In the genomic region with DNA sequence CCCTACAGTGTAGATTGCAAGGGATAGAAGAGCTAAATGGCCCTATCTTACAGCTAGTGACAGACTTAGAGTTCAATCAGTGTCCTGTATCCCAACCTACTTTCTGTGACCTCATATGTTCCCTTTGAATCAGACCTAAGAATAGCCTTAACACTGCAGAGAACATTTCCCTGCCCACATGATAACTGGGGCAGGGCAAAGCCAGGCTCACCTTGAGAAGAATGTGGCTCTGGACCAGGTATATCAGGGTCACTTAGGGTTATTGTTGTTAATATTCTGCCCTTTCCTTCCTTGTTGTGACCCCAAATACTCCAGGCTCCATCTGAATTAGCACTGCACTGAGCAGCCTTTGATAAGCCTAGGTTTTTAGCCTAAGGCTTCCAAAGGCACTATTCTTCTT, we compare ENCODE assay signal across 29 mouse cellular contexts.
DNase-seq lines count a peak whose midpoint lies in the region; ATAC-seq and TF ChIP-seq lines count a peak whose summit lies in the region.
"Had no signal": no experiment of that assay in that cellular context is flagged by ENCODE, and none has a peak within 500 bp of the region (broad histone marks: within the 10 kb centered on the region; RNA-seq: fewer than 3 reads in every experiment).

No protein-coding gene starts in this region.

- no peaks in the 10 kb centered on the region for H3K9me3 ChIP-seq in kidney, embryonic 15.5 days (replicated peaks)
- H3K9me3 ChIP-seq: embryonic facial prominence, embryonic 12.5 days; hindbrain, embryonic 15.5 days; liver, embryonic 13.5 days; midbrain, embryonic 12.5 days had no signal

- H3K9ac ChIP-seq in kidney, embryonic 15.5 days = no peak overlapping the region
- H3K9ac ChIP-seq: embryonic facial prominence, embryonic 12.5 days; hindbrain, embryonic 15.5 days; liver, embryonic 13.5 days; midbrain, embryonic 12.5 days; neural tube, embryonic 13.5 days had no signal

- no peak overlapping the region for H3K4me3 ChIP-seq in gastrocnemius, adult 2 months
- H3K4me3 ChIP-seq in kidney, embryonic 15.5 days (replicated peaks) = no peak overlapping the region
- H3K4me3 ChIP-seq: embryonic facial prominence, embryonic 12.5 days; hindbrain, embryonic 15.5 days; liver, embryonic 13.5 days; megakaryocyte, embryonic 14.5 days; midbrain, embryonic 12.5 days; myocyte; neural tube, embryonic 13.5 days had no signal

- H3K36me3 ChIP-seq in kidney, embryonic 15.5 days = no peaks in the 10 kb centered on the region
- H3K36me3 ChIP-seq: embryonic facial prominence, embryonic 12.5 days; hindbrain, embryonic 15.5 days; liver, embryonic 13.5 days; midbrain, embryonic 12.5 days; neural tube, embryonic 13.5 days had no signal

- intact Hi-C loops in gastrocnemius, adult 2 months (cut with DNase I) = loop anchor here (10.0 kb wide), 2 partner anchors 409 to 739 kb away; no protein-coding TSS in a partner anchor
- intact Hi-C loops in gastrocnemius, postnatal 36 days (cut with DNase I) = no loop called here

- no peaks in the 10 kb centered on the region for H3K27me3 ChIP-seq in kidney, embryonic 15.5 days
- H3K27me3 ChIP-seq: embryonic facial prominence, embryonic 12.5 days; hindbrain, embryonic 15.5 days; liver, embryonic 13.5 days; megakaryocyte, embryonic 14.5 days; midbrain, embryonic 12.5 days; neural tube, embryonic 13.5 days; Patski had no signal

- no peak for TF ChIP-seq CTCF in gastrocnemius, adult 2 months (IDR thresholded peaks at IDR 0.05)

- ATAC-seq in kidney, embryonic 15.5 days (replicated peaks; ENCODE audit: low FRiP score) = no peak
- ATAC-seq: forebrain, embryonic 14.5 days; inflammation-experienced regulatory T-cells, adult 6 months; lung, postnatal 0 days; Patski had no signal

- DNase-seq in gastrocnemius, adult 2 months = peak; percentile 19
- no peak for DNase-seq in gastrocnemius, postnatal 36 days
- peak; percentile 13 for DNase-seq in kidney, adult 11 months
- peak; percentile 47 to 68 for DNase-seq in heart, adult 9 months (ENCODE audit: low spot score in 2 of 2)
- DNase-seq in heart, postnatal 4 days = peak; percentile 42
- no peak for DNase-seq in thymus, postnatal 10 days (ENCODE audit: low spot score in 2 of 2)
- no peak for DNase-seq in natural killer cell, adult 2 months (ENCODE audit: low spot score in 2 of 2)
- DNase-seq: adrenal gland, postnatal 10 days; cerebellum, adult 11 months; cerebellum, adult 9-10 months; embryo, embryonic 11 days; layer of hippocampus, postnatal 36 days; left cerebral cortex, postnatal 4 days; liver, embryonic 13.5 days; lung, adult 18-20 months; lung, postnatal 4 days; thymus, postnatal 14 days had no signal

- peak overlapping the region; percentile 36 for H3K27ac ChIP-seq in gastrocnemius, adult 2 months
- no peak overlapping the region for H3K27ac ChIP-seq in kidney, embryonic 15.5 days
- H3K27ac ChIP-seq: embryonic facial prominence, embryonic 12.5 days; hindbrain, embryonic 15.5 days; kidney, postnatal 0 days; liver, embryonic 13.5 days; midbrain, embryonic 12.5 days; neural tube, embryonic 13.5 days had no signal

- H3K4me2 ChIP-seq in kidney, embryonic 15.5 days = no peak overlapping the region
- H3K4me2 ChIP-seq: embryonic facial prominence, embryonic 12.5 days; hindbrain, embryonic 15.5 days; liver, embryonic 13.5 days; midbrain, embryonic 12.5 days; neural tube, embryonic 13.5 days had no signal

- H3K4me1 ChIP-seq in kidney, embryonic 15.5 days = no peaks in the 10 kb centered on the region
- H3K4me1 ChIP-seq: embryonic facial prominence, embryonic 12.5 days; hindbrain, embryonic 15.5 days; liver, embryonic 13.5 days; megakaryocyte, embryonic 14.5 days; neural tube, embryonic 13.5 days had no signal

Comparison
In these comparisons a context has a peak if more than half of its experiments do, and no peak if none do; other contexts are left out.
1. DNase-seq: peak in gastrocnemius, adult 2 months (single experiment), kidney, adult 11 months (single experiment), heart, adult 9 months (2 of 2) and heart, postnatal 4 days (single experiment); none in gastrocnemius, postnatal 36 days (0 of 2), thymus, postnatal 10 days (0 of 2) and natural killer cell, adult 2 months (0 of 2).